Mouse (Mus musculus) 416B (cell line): ENCODE data around the gene Pebp1.
"Not testable (repeated sequence)": the region's sequence is repeated elsewhere in the genome, so short reads cannot be mapped to it uniquely, and the experiment has no call there.

Source experiments
- DNase-seq: peaks from one replicate; pipeline ENCODE4 v3.0.0; 2011; ENCODE audit warnings: low read depth

Pebp1 gene

DNA sequence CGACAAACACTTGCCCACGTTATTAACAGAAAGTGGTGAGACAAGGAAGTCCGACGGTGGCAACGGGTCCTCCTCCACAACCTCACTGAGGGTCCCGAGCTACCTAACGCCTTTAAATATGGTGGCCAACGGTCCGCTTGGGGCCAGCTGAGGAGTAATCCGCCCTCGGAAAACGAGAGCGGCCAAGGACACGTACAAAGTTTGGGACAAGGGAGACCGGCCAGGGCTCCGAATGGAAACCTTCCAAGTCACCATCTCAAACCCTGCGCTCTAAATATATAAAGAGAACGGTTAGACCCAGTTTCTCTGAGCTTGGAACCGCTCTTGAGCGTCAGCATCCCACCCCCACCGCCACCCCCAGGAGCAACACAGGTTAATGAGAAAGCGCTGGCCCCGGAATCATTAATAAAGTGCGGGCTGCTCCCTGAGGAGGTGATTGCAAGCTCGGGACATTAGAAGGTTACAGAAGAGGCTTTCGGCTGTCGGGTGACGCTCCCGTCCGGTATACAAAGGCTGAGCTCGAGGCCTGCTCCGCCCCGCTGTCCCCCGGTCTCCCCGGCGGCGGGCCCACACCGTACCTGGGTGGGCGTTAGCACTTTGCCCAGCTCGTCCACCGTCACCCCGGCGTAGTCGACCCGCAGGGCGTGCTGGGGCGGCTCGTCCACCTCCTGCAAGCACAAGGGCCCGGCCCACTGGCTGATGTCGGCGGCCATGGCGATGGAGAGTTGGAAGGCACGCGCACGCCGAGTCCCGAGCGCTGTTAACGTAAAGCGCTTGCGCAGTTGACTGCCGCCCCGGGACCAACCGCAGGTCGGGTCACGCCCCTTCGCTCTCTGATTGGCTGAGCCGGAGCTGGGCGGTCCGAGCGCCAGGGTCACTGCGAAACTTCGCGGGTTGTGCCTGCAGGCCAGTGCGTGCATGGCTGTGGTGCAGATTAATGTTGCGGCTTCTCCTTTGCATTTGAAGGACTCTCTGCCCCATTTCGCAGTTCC lies at the start of gene Pebp1:
TSS of gene Pebp1 (minus strand) at position 795 of the 992 bp plus-strand sequence.
- DNase-seq, result peak; percentile 94

DNA sequence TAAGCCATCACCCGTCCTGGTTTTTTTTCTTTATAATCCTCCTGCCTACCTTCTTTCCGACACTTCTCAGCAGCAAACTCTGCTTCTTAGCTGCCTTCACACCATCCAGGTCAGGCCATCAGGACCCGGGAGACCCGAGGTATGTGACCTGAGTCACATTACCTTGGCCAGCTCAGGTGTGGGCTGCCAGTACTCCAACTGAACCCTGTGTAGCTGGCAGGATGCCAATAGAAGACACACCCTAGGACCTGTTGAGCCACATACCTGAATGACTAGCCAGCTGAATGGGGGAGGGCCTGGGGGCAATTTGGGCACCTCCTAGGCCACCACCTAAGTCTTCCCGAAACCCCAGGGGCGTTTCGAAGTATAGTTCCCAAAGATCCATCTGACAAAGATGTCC lies 43.0 kb upstream of the Pebp1 start:
- DNase-seq, result no peak

DNA sequence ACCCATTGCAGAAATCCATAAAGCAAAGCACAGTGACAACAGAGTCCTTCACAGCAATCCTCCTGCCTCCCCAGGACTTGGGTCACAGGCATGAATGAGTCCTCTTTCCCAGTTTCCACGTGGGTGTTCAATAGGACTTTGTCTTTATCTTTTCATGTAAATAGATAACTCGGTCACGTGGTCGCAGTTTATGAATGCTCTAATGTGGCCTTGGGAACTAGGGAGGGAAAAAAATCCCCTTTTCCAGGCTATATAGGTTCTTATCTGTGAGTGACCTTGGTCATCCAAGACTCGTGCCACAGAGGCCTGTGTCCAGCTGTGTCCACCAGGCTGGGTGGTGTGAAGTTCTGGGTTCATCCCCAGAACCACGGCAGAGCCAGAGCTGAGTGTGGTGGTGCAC lies 39.0 kb upstream of the Pebp1 start:
- DNase-seq, result no peak

DNA sequence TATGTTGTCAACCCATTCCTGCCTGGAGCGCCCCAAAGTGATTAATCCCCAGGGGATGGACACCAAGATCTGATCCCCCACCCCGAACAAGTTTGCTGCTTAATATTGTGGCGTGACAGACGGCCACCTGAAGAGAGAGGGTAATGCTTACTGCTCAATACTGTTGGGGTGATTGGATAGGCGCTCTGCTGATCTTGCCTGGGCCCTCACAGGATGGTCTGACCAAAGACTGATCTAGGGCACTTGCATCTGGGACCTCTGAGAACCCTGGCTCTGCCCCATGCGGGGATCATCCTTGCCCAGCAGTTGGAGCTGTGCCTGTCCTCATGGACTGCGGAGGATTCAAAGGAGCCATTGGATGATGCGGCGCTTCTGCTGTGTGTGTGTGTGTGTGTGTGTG lies 36.3 kb upstream of the Pebp1 start:
- DNase-seq, result no peak

DNA sequence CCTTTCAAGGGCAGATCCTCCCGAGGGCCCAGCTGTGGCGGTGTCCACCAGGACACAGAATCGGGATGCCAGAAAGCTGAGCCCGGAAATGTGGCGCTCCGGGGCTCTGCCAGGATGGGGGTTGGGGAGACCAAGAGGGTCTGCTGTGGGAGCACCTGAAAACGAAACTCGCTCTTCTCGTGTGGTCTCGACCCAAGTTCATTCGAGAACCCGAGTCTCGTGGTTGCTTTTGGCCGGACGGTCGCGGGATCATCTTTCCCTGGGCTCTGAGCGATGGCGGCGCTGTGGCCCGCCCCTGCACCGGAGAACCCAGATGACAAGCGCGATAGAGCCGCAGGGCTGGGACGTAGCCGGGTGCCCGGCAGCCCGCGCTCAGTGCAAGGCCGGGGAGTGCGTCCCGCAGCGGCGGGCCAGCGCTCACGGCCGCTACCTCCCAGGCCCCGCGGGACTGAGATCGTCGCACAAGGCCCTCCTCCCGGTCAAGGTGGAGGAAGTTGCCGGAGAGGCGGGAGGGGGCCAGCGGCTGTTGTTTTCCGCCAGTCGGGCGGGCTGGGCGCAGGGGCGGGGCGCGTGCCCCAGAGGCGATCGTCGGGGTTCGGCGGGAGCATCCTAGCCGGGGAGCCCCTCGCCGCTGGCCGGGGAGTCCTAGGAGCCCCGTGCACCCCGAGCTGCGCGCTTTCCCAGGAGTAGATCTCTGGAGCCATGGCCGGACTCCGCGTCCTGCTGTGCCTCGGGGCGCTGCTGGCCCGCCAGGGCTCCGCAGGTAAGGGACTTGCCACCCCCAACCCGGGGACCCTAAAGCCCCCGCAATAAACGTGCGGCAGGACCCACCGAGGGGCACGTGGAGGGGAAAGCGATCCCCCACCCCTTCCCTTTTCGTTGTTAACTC lies 31.6 kb upstream of the Pebp1 start, which contains the start of gene Vsig10:
TSS of gene Vsig10 (plus strand) at position 343 of the 889 bp plus-strand sequence.
- DNase-seq, result peak; percentile 71

DNA sequence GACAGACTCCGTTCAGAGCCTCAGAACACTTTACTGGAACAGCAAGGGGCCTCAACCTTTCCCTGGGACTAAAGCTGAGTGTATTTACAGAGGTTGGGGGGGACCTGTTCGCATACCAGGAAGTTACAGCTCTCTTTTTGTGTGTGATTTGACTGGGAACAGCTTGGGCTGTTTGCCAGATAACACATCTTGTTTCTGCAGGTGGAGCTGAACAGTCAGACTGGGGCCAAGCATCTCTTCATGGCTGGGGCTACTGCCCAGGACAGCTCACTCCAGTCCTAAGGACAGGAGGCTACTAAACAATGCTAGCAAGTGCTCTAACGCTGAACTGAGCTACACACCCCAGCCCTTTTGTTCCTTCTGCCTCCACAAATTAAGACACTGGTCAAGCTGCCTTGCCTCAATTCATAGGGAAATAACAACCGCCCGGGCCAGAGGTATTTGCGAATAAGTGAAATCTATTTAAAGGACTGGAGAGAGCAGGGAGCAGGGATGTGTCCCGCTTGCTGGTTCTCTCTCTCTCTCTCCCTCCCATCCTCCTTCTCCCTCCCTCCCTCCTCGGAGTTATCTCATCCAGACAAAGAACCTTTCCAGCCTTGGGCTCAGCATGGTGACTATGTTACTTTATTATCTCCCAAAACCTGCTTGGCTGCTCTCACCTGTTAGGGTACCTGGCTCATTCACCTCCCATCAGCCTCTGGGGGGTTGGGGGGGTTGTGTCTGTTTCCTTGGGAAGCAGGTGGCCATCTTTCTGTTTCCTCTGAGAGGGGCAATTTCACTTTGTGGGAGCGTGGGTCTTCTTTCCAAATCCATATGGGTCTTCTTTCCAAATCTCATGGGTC lies 27.4 kb upstream of the Pebp1 start:
- DNase-seq, result no peak

DNA sequence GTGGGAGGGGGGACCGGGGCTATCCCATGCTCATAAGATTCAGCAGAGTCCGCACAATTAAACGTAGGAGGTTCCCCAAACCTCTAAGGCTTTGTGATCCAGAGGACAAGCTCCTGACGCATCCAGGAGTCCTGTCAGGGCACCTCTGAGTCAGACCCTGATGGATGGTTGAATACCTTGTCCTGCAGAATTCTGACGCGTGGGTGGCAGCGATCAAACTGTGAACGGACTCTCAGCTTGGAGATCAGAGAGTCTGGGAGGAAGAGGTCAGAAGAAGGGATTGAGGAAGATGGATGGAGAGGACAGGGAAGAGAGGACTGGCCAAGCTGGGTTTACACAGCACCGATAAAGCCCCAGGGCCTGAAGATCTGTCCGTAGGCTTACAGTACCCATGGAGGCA lies 26.5 kb upstream of the Pebp1 start:
- DNase-seq, result no peak

DNA sequence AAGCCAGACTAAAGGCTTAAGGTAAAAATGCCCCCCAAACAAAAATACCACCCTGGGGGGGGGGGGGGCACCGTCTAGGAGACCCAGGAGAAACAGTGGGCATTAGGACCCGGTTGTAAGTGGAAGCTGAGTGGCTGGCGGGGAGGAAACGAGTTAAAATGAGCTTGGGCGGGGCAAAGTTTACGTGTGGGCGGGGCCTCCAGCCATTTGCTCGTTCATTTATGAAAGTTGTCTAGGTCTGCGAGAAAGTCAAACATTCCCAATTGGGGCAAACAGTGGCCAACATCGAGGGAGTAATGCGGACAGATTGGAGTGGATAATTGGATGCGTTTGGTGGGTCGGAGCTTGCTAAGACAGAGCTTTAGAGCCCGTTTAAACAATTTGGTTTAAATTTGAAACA lies 26.0 kb upstream of the Pebp1 start:
- peak; percentile 37 for DNase-seq

DNA sequence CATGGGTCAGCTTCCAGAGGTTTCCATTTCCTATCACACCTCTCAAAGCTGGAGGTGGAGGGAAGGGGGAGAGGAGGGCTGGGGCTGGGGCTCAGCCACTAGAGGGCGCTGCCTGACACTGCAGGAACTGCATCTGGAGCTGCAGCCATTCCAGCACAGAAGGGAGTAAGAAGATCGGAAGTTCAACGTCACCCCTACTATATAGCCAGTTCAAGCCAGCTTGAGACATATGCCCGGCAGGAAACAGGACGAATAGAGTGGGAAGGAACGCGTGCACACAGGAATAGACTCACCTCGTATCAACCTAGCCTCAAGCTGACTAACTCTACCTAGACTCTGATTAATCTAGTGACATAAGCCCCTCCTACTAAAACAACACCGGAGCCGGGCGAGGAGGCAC lies 20.3 kb upstream of the Pebp1 start:
- DNase-seq, result peak; percentile 93

DNA sequence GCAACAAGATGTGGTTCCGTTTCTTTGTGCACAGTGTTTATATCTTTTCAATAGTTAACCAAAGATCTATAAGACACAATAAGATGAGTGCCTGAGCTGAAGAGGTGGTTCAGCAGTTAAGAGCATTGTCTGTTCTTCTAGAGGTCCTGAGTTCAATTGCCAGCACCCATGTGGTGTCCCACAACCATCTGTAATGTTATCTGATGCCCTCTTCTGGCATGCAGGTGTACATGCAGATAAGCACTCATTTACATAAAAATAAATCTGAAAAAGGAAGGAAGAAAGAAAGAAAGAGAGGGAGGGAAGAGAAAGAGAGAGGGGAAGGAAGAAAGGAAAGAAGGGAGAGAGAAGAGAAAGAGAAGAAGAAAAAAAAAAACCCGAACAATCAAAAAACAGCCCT lies 19.4 kb upstream of the Pebp1 start:
- DNase-seq, result no peak

DNA sequence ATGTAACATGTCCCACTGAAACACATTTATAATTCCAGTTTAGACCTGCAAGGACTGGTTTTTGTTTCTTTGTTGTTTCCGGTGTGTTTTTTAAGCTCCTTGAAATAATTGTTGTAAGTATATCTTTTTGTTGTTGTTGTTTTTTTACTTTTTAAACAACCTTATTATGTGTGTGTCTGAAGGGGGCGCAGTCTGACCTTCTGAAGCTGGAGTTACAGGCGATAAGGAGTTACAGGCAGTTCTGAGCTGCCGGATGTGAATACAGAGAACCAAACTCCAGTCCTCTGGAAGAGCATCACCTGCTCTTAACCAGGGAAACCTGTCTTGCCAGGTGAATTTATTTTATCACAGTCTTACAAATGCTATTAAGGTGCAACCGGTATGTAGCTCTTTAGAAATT lies 18.3 kb upstream of the Pebp1 start:
- DNase-seq, result no peak

DNA sequence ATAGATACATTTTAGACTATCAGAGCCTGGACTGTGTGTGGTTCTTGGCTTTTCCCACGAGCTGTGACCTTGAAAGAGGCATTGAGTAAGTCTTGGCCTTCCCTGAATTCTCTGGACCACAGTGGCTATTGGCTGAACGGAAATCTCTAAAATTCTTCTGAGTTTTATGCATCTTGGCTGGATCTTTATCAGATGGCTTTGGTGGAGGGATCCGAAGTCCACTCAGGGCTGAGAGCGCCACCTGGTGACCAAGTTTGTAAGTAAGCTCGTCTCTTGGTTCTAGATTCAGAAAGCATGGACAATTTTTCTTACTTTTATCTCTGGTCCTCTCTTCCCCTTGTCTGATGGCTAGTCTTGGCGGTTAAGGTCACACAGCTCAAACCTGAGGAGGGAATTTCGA lies 17.5 kb upstream of the Pebp1 start:
- DNase-seq, result peak; percentile 90

DNA sequence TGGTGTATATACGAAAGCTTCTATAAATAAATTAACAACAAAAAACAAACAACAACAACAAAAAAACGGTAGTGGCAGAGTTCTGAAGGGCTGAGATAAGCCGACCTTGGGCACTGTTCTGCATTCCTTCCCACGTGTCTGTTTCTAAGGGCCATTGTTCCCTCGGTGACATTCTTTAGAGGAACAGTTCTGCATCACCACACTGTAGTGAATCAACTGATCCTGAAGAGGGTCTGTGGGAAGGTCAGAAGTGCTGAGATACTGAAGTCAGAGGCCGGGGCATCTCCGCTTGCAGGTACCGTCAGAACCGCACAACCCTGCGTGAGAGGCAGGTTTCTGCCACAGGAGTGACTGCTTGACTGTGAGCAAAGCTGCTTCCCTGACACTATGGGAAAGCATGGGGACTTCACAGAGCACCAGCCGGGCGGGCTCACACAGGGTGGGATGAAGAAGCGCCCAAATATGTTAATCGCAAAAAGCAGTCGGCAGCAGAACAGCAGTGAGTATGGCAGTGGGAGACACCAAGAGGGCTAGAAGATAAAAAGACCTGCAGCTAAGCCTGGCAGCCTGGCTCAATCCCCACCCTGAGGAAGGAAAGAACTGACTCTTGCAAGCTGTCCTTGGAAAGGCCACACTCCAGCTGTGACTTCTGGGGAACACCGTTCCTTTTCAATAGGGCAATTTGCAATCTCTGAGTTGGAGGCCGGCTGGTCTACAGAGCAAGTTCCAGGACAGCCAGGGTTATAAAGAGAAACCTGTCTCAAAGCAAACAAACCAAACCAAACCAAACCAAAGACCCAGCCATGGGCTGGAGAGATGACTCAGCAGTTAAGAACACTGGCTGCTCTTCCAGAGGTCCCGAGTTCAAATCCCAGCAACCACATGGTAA lies 16.5 kb upstream of the Pebp1 start:
- no peak for DNase-seq

DNA sequence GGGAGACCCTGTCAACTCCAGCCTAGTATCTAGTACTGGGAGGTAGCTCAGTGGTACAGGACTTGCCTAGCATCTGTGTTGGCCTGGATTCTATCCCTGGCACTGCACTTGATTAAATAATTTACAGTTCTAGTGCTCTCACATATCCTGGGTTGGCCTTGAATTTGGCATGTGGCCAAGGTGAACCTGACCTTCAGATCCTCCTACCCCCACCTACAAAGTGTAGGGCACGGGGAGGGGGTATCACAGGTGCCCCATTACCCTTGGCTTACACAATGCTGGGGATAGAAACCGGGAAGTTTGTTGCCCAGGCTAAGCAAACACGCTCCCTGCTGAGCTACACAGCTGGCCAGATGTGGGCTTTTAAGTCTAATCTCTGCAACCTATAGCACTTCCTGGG lies 15.5 kb upstream of the Pebp1 start:
- no peak for DNase-seq

DNA sequence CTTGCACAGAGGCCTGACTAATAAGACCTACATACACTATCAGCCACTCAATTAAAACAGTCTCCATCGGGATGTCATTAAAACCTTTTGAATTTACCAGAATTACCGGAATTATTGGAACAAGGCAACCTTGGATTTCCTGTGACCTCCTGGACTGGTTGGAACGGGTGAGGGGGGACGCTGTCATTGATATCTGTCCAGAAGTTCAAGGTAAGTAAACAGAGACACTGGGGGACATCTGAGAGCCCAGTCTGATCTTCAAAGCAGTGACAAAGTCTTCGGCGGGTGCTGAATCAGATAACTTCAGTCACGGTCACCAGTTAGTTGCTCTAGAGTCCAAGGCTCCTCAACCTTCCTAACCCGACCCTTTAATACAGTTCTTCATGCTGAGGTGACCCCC lies 7.6 kb upstream of the Pebp1 start:
- DNase-seq, result no peak

DNA sequence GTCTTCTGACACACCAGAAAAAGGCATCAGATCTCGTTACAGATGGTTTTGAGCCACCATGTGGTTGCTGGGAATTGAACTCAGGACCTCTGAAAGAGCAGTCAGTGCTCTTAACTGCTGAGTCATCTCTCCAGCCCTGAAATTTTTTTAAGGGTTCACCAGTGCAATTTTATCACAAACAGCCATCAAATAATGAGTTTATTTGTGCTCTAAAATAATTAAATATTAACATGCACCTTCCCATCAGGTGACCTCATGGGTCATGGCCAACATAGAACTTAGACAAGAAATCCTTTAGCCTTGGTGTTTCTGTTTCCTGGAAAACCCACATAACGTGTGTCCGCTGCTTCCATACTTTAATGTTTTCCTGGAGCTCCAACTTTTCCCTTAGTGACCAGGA lies 6.4 kb upstream of the Pebp1 start:
- not testable (repeated sequence) for DNase-seq

DNA sequence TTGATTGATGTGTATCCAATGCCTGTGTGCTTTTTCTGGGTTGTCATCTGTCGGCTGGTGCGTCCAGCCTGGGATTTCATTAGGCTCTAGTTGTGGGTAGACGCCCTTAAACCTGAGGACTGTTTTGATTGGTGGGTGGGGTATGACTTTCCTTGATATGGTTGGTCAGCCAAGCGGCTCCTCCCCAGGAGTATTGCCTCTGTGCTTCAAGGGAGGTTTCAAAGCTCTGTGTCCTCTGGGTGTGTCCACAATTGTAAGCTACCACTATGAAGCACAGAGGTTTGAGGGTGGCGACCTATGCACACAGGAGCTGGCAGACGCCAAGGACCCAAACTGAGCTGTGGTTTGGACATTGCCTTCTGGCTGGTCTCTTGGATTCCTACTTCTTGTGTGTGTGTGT lies 5.1 kb upstream of the Pebp1 start:
- DNase-seq, result no peak

DNA sequence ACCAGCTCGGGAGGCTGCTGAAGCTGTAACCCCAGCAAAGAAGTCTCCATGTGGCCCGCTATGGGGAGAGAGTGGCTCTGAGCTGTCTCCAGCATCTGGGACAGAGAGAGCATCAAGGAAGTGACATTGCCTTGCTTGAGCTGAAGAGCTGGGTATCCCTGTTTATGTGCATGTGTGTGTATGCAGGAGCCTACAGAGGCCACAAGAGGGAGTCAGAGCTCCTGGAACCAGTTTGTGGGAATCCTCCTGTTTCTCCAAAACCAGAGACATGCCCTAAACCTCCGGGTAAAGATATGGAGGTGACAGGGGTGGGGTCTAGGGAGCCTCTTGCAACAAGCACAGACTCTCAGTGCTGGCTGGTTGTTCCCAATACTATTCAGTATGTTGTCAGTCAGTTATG lies 3.9 kb upstream of the Pebp1 start:
- peak; percentile 39 for DNase-seq

DNA sequence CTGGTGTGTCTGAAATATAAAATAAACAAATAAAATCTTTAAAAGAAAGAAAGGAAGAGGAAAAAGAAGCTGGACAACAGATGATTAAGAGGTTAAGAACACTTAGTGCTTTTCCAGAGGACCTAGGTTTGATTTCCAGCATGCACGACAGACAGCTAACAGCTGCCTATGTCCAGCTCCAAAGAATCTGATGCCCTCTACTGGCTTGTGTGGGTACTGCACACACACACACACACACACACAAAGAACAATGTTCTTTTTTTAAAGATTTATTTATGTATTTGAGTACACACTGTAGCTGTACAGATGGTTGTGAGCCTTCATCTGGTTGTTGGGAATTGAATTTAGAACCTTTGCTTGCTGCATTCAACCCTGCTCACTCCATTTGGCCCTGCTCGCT lies 2.7 kb upstream of the Pebp1 start:
- peak; percentile 28 for DNase-seq

DNA sequence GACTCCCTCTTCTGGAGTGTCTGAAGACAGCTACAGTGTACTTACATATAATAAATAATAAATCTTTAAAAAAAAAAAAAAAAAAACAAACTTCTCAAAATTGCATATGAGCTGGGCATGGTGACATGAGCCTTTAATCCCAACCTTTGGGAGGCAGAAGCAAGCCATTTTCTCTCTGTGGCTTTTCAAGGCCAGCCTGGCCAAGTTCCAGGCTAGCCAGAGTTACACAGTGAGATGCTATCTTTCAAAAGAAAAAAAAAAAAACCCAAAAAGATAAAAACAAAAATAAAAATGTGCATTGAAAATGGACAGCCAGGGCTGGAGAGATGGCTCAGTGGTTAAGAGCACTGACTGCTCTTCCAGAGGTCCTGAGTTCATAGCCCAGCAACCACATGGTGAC lies 2.2 kb upstream of the Pebp1 start:
- peak; percentile 63 for DNase-seq

DNA sequence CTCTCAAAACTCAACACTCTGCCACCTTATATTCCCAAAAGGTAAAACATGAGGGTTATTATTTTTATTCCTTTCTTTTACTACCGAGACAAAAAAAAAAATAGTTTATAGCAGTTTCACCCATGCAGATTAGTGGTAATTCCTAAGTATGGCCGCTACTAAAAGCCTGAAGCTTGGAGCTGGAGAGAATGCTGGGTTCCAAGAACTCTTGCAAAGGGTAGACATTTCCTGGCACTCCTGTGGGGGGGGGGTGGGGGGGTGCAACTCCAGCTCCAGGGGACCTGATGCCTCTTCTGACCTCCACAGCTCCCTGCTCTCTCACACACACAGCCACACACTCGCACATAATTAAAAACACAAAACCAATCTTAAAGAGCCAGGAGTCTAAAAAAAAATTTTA lies 1.1 kb downstream of the Pebp1 start:
- no peak for DNase-seq
